Mouse (Mus musculus): ENCODE results near the gene Cpne4. TPM values are rescaled to one million over a fixed set of nuclear protein-coding genes. Genes with fewer than 3 reads are reported as not detected.

Gene Cpne4
- 0.60 and 0.95 TPM in 2 replicates for polyA plus RNA-seq (2016; fragmentation: Nextera tagmentation; extraction: Ambion mirVana)

GRCm38 (mm10) chr9:104546986-104547385 is at the start of gene Cpne4:
TSS of gene Cpne4 (plus strand) at chr9:104547286.
- WGBS, result 69% methylated on average over 2 of the region's 2 CpGs
- Histone ChIP-seq H3K27me3 (ENCODE audit: insufficient read depth, poor library complexity, severe bottlenecking) (no peaks in the 10 kb centered on the region), H3K4me1 (no peaks in the 10 kb centered on the region), H3K9me3 (no peaks in the 10 kb centered on the region), H3K36me3 (no peaks in the 10 kb centered on the region), H3K4me3 (no peak within 1 kb of the TSS), H3K27ac (no peak within 1 kb of the TSS)
- DNase-seq (ENCODE audit: low spot score), result peak; percentile 10

GRCm38 (mm10) chr9:104515187-104515586 is 31.9 kb upstream of the Cpne4 start:
- no peak for DNase-seq (ENCODE audit: low spot score)
- 79% methylated on average over 6 of the region's 6 CpGs for WGBS
- Histone ChIP-seq H3K27ac (no peak overlapping the region), H3K36me3 (no peaks in the 10 kb centered on the region), H3K9me3 (no peaks in the 10 kb centered on the region), H3K4me1 (no peaks in the 10 kb centered on the region), H3K27me3 (ENCODE audit: insufficient read depth, poor library complexity, severe bottlenecking) (no peaks in the 10 kb centered on the region), H3K4me3 (no peak overlapping the region)

GRCm38 (mm10) chr9:104535508-104535907 is 11.6 kb upstream of the Cpne4 start:
- no peaks in the 10 kb centered on the region for H3K36me3 ChIP-seq
- H3K27ac ChIP-seq, result no peak overlapping the region
- H3K4me1 ChIP-seq, result no peaks in the 10 kb centered on the region
- WGBS, result 47% methylated on average over 6 of the region's 6 CpGs
- DNase-seq (ENCODE audit: low spot score), result no peak
- H3K4me3 ChIP-seq, result no peak overlapping the region
- H3K27me3 ChIP-seq (ENCODE audit: insufficient read depth, poor library complexity, severe bottlenecking), result no peaks in the 10 kb centered on the region
- H3K9me3 ChIP-seq, result no peaks in the 10 kb centered on the region

GRCm38 (mm10) chr9:104565815-104566214 is 18.7 kb downstream of the Cpne4 start:
- Histone ChIP-seq H3K4me1 (no peaks in the 10 kb centered on the region), H3K36me3 (no peaks in the 10 kb centered on the region), H3K9me3 (no peaks in the 10 kb centered on the region), H3K4me3 (no peak overlapping the region), H3K27ac (no peak overlapping the region), H3K27me3 (ENCODE audit: insufficient read depth, poor library complexity, severe bottlenecking) (peaks cover 14% of the 10 kb centered on the region)
- no peak for DNase-seq (ENCODE audit: low spot score)
- 42% methylated on average over 3 of the region's 3 CpGs for WGBS

- WGBS, result 72% methylated on average over 5 of the region's 5 CpGs
- H3K4me3 ChIP-seq, result no peak overlapping the region
- DNase-seq (ENCODE audit: low spot score), result no peak
- H3K27ac ChIP-seq, result no peak overlapping the region
- no peaks in the 10 kb centered on the region for H3K4me1 ChIP-seq
- H3K9me3 ChIP-seq, result no peaks in the 10 kb centered on the region
- no peaks in the 10 kb centered on the region for H3K36me3 ChIP-seq
- H3K27me3 ChIP-seq (ENCODE audit: insufficient read depth, poor library complexity, severe bottlenecking), result peaks cover 21% of the 10 kb centered on the region
Measured at GRCm38 (mm10) chr9:104566468-104566867, 19.4 kb downstream of the Cpne4 start.

- H3K27me3 ChIP-seq (ENCODE audit: insufficient read depth, poor library complexity, severe bottlenecking), result peaks cover 24% of the 10 kb centered on the region
- H3K27ac ChIP-seq, result no peak overlapping the region
- no peaks in the 10 kb centered on the region for H3K4me1 ChIP-seq
- no peak for DNase-seq (ENCODE audit: low spot score)
- 66% methylated on average over 7 of the region's 7 CpGs for WGBS
- no peaks in the 10 kb centered on the region for H3K36me3 ChIP-seq
- H3K4me3 ChIP-seq, result no peak overlapping the region
- H3K9me3 ChIP-seq, result no peaks in the 10 kb centered on the region
Measured at GRCm38 (mm10) chr9:104567096-104567495, 20.0 kb downstream of the Cpne4 start.

GRCm38 (mm10) chr9:104569480-104570167 is 22.5 kb downstream of the Cpne4 start:
- H3K27me3 ChIP-seq (ENCODE audit: insufficient read depth, poor library complexity, severe bottlenecking), result peaks cover 24% of the 10 kb centered on the region
- H3K4me3 ChIP-seq, result peak overlapping the region; percentile 15; the same call in 1 of the 2 replicates

GRCm38 (mm10) chr9:104572856-104573255 is 25.8 kb downstream of the Cpne4 start:
- DNase-seq (ENCODE audit: low spot score), result no peak

More at GRCm38 (mm10) chr9:104569480-104570167, 22.5 kb downstream of the Cpne4 start:
- no peak for DNase-seq (ENCODE audit: low spot score)
- no peak overlapping the region for H3K27ac ChIP-seq
- no peaks in the 10 kb centered on the region for H3K36me3 ChIP-seq
- WGBS, result under 1% methylated on average over 24 of the region's 25 CpGs
- H3K4me1 ChIP-seq, result no peaks in the 10 kb centered on the region
- H3K9me3 ChIP-seq, result no peaks in the 10 kb centered on the region

GRCm38 (mm10) chr9:104574476-104574875 is 27.4 kb downstream of the Cpne4 start:
- H3K27ac ChIP-seq, result no peak overlapping the region
- H3K9me3 ChIP-seq, result no peaks in the 10 kb centered on the region
- no peaks in the 10 kb centered on the region for H3K36me3 ChIP-seq
- DNase-seq (ENCODE audit: low spot score), result peak; percentile 79
- 5% methylated on average over 6 of the region's 6 CpGs for WGBS
- H3K4me3 ChIP-seq, result no peak overlapping the region
- no peaks in the 10 kb centered on the region for H3K4me1 ChIP-seq
- H3K27me3 ChIP-seq (ENCODE audit: insufficient read depth, poor library complexity, severe bottlenecking), result peaks cover 23% of the 10 kb centered on the region

More at GRCm38 (mm10) chr9:104572856-104573255, 25.8 kb downstream of the Cpne4 start:
- no peak overlapping the region for H3K27ac ChIP-seq
- H3K27me3 ChIP-seq (ENCODE audit: insufficient read depth, poor library complexity, severe bottlenecking), result peaks cover 24% of the 10 kb centered on the region
- WGBS, result 73% methylated on average over 6 of the region's 6 CpGs
- no peaks in the 10 kb centered on the region for H3K9me3 ChIP-seq
- H3K4me3 ChIP-seq, result no peak overlapping the region
- no peaks in the 10 kb centered on the region for H3K36me3 ChIP-seq
- H3K4me1 ChIP-seq, result no peaks in the 10 kb centered on the region

- no peak overlapping the region for H3K4me3 ChIP-seq
- H3K9me3 ChIP-seq, result no peaks in the 10 kb centered on the region
- H3K27ac ChIP-seq, result no peak overlapping the region
- 67% methylated on average over 6 of the region's 6 CpGs for WGBS
- H3K27me3 ChIP-seq (ENCODE audit: insufficient read depth, poor library complexity, severe bottlenecking), result no peaks in the 10 kb centered on the region
- H3K36me3 ChIP-seq, result no peaks in the 10 kb centered on the region
- H3K4me1 ChIP-seq, result no peaks in the 10 kb centered on the region
- DNase-seq (ENCODE audit: low spot score), result no peak
Measured at GRCm38 (mm10) chr9:104581921-104582624, 35.0 kb downstream of the Cpne4 start.

- Histone ChIP-seq H3K27me3 (ENCODE audit: insufficient read depth, poor library complexity, severe bottlenecking) (no peaks in the 10 kb centered on the region), H3K4me3 (no peak overlapping the region), H3K36me3 (no peaks in the 10 kb centered on the region), H3K27ac (no peak overlapping the region), H3K9me3 (no peaks in the 10 kb centered on the region), H3K4me1 (no peaks in the 10 kb centered on the region)
- 51% methylated on average over 6 of the region's 6 CpGs for WGBS
- no peak for DNase-seq (ENCODE audit: low spot score)
Measured at GRCm38 (mm10) chr9:104582675-104583074, 35.6 kb downstream of the Cpne4 start.

- H3K27ac ChIP-seq, result no peak overlapping the region
- no peaks in the 10 kb centered on the region for H3K36me3 ChIP-seq
- 36% methylated on average over 5 of the region's 5 CpGs for WGBS
- no peaks in the 10 kb centered on the region for H3K27me3 ChIP-seq (ENCODE audit: insufficient read depth, poor library complexity, severe bottlenecking)
- no peaks in the 10 kb centered on the region for H3K4me1 ChIP-seq
- no peak overlapping the region for H3K4me3 ChIP-seq
- no peak for DNase-seq (ENCODE audit: low spot score)
- no peaks in the 10 kb centered on the region for H3K9me3 ChIP-seq
Measured at GRCm38 (mm10) chr9:104594550-104594949, 47.5 kb downstream of the Cpne4 start.

- Histone ChIP-seq H3K9me3 (no peaks in the 10 kb centered on the region), H3K27me3 (ENCODE audit: insufficient read depth, poor library complexity, severe bottlenecking) (no peaks in the 10 kb centered on the region), H3K4me1 (no peaks in the 10 kb centered on the region), H3K36me3 (no peaks in the 10 kb centered on the region), H3K4me3 (no peak overlapping the region), H3K27ac (no peak overlapping the region)
- 65% methylated on average over 2 of the region's 2 CpGs for WGBS
- DNase-seq (ENCODE audit: low spot score), result no peak
Measured at GRCm38 (mm10) chr9:104594979-104595378, 47.9 kb downstream of the Cpne4 start.
